Mouse (Mus musculus): ENCODE measurements at regions not wholly inside any gene's neighbourhood (a gene's known extent, or its start where the extent isn't known, plus 50 kb on each side); places are given as distances from the start of the nearest gene placed in this dataset.

DNA sequence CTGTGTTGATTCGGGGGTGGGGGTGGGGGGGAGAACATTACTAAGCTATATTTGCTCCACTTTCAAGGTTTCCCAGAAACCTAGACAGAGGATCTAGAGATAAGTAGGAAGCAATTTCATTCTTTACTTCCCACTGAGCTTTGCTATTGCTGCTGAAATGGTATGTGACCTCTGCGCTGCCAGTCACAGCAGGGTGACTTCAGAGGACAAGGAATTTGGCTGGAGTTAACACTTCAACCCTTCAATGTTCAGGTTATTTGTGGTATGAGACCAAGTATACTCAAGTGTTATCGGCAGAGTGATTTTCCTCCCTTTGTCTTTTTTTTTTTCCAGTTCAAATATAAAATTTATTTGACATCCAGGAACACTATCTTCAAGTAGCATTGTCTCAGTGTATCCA is 128.3 kb downstream of the 1700017N19Rik start:
- TF ChIP-seq CTCF (conservative IDR thresholded peaks at IDR 0.05; ENCODE audit: insufficient read depth, insufficient read length, low read depth, low read length) (no peak), POLR2A (IDR thresholded peaks at IDR 0.05; ENCODE audit: low read depth, low read length) (no peak)

Data from kidney, adult 2 months (tissue).